Mouse (Mus musculus): Measurements from ENCODE around the gene Gm21616. TPM values are rescaled to one million over a fixed set of nuclear protein-coding genes. Genes with fewer than 3 reads are reported as not detected.
"Not testable (repeated sequence)": the region's sequence is repeated elsewhere in the genome, so short reads cannot be mapped to it uniquely, and the experiment has no call there.

The Gm21616 gene
- not detected in 2 replicates for polyA plus RNA-seq (2015; fragmentation: Nextera tagmentation; extraction: Ambion mirVana)

GRCm38 (mm10) chrX:125435242-125435641, at the start of gene Gm21616:
Gene Gm21616, plus strand, starts transcription at chrX:125435542.
- H3K4me1 ChIP-seq (replicated peaks); H3K27ac ChIP-seq; H3K4me2 ChIP-seq (replicated peaks); H3K9me3 ChIP-seq; H3K4me3 ChIP-seq (replicated peaks); H3K36me3 ChIP-seq; H3K9ac ChIP-seq (replicated peaks); H3K27me3 ChIP-seq; ATAC-seq: not testable (repeated sequence)
- no CpG with 5 or more reads among the region's 4 CpGs for WGBS
